Mouse (Mus musculus) limb, embryonic 14.5 days (tissue): ENCODE results near the gene Ypel4. TPM values are rescaled to one million over a fixed set of nuclear protein-coding genes. Genes with fewer than 3 reads are reported as not detected.

ENCODE experiments used
- ATAC-seq: fragments of 200-750 bp; cut with Nextera tagmentation; 2 replicates; pipeline ENCODE4 v1.8.0; 2017; ENCODE audit warnings: low read depth, moderate number of reproducible peaks, moderate TSS enrichment; ENCODE audit not compliant: low FRiP score
- DNase-seq: peaks from one replicate; pipeline ENCODE4 v3.0.0-alpha.2; 2015; ENCODE audit warnings: low spot score
- H3K27ac ChIP-seq: fragments of 300-500 bp; sonication (generic); replicated peaks from 2 replicates; pipeline ENCODE4 v1.5.1; 2014; ENCODE audit warnings: low read depth, mild to moderate bottlenecking, low read length, moderate library complexity, mixed read lengths
- H3K27me3 ChIP-seq: fragments of 300-500 bp; sonication (generic); 2 replicates; pipeline ENCODE4 v1.6.1; 2014; ENCODE audit warnings: low read length, mixed read lengths; ENCODE audit not compliant: control insufficient read depth, insufficient read depth
- H3K36me3 ChIP-seq: fragments of 300-500 bp; sonication (generic); 2 replicates; pipeline ENCODE4 v1.6.1; 2014; ENCODE audit warnings: mild to moderate bottlenecking, low read length, moderate library complexity, mixed read lengths; ENCODE audit not compliant: control insufficient read depth, insufficient read depth
- H3K4me1 ChIP-seq: fragments of 300-500 bp; sonication (generic); 2 replicates; pipeline ENCODE4 v1.6.1; 2014; ENCODE audit warnings: antibody characterized with exemption, low read length, mixed read lengths; ENCODE audit not compliant: control insufficient read depth, insufficient read depth
- H3K4me2 ChIP-seq: fragments of 300-500 bp; sonication (generic); replicated peaks from 2 replicates; pipeline ENCODE4 v1.6.1; 2014; ENCODE audit warnings: low read depth, mild to moderate bottlenecking, low read length, moderate library complexity; ENCODE audit not compliant: severe bottlenecking
- H3K4me3 ChIP-seq: fragments of 300-500 bp; sonication (generic); replicated peaks from 2 replicates; pipeline ENCODE4 v1.5.1; 2014; ENCODE audit warnings: low read length
- H3K9ac ChIP-seq: fragments of 300-500 bp; sonication (generic); 2 replicates; pipeline ENCODE4 v1.6.1; 2014; ENCODE audit warnings: mild to moderate bottlenecking, low read depth, low read length, moderate library complexity; ENCODE audit not compliant: severe bottlenecking
- H3K9me3 ChIP-seq: fragments of 300-500 bp; sonication (generic); 2 replicates; pipeline ENCODE4 v1.6.1; 2016; ENCODE audit warnings: low read length; ENCODE audit not compliant: control insufficient read depth
- POLR2A ChIP-seq: fragments of 200-500 bp; IDR thresholded peaks from 2 replicates; pipeline ENCODE4 v1.8.0; 2012; ENCODE audit warnings: inconsistent platforms, mild to moderate bottlenecking, moderate library complexity, borderline replicate concordance; ENCODE audit not compliant: insufficient read depth, insufficient read length; ENCODE audit errors: extremely low read depth
- WGBS: fragments of 180-500 bp; shearing (Covaris S2); extraction: QIAGEN DNeasy Blood & Tissue Kit; methylation state at CpG from one replicate; pipeline ENCODE4 v1.1.7; 2014; 5-methylcytosine and 5-hydroxymethylcytosine counted together
- polyA plus RNA-seq, 2 experiments: library from polyadenylated mRNA; depleted of rRNA in 1 of 2; stranded (reverse) in 1 of 2; unstranded in 1 of 2; fragments of >200 nt; fragmentation: Nextera tagmentation in 1 of 2; extraction: Ambion mirVana in 1 of 2; gene quantifications; 2 replicates each; pipeline versions ENCODE4 v1.2.1 to v1.2.3; 2012 to 2014

The Ypel4 gene
- polyA plus RNA-seq, 2 experiments = 7.4 to 14.6 TPM

GRCm38 (mm10) chr2:84736312-84737161, 2.7 kb downstream of the Ypel4 start:
- TF ChIP-seq POLR2A = no peak
- WGBS = 4% methylated on average over 26 of the region's 27 CpGs
- Histone ChIP-seq H3K9me3 (no peaks in the 10 kb centered on the region), H3K9ac (peak overlapping the region; percentile 36; the same call in 1 of the 2 replicates), H3K4me3 (peak overlapping the region; percentile 11; the same call in 1 of the 2 replicates), H3K36me3 (peaks cover 15% of the 10 kb centered on the region), H3K4me1 (peaks cover 55% of the 10 kb centered on the region), H3K27ac (no peak overlapping the region), H3K4me2 (peak overlapping the region; percentile 37), H3K27me3 (no peaks in the 10 kb centered on the region)
- DNase-seq (no peak), ATAC-seq (0 out of 2 replicates have a peak, but pooled peaks have one; percentile 6)

- Histone ChIP-seq H3K27ac (no peak overlapping the region), H3K36me3 (peaks cover 19% of the 10 kb centered on the region), H3K4me1 (peaks cover 62% of the 10 kb centered on the region), H3K9ac (no peak overlapping the region), H3K9me3 (no peaks in the 10 kb centered on the region), H3K4me3 (no peak overlapping the region), H3K4me2 (0 out of 2 replicates have a peak overlapping the region, but pooled peaks have one; percentile 28), H3K27me3 (no peaks in the 10 kb centered on the region)
- DNase-seq (peak; percentile 44), ATAC-seq (no peak)
- 6% methylated on average over 8 of the region's 8 CpGs for WGBS
- no peak for TF ChIP-seq POLR2A
Measured at GRCm38 (mm10) chr2:84737451-84737925, 3.6 kb downstream of the Ypel4 start.

- Histone ChIP-seq H3K4me2 (peak overlapping the region; percentile 28; the same call in 1 of the 2 replicates), H3K4me3 (peak overlapping the region; percentile 5; the same call in 1 of the 2 replicates), H3K9me3 (no peaks in the 10 kb centered on the region), H3K4me1 (peaks cover 62% of the 10 kb centered on the region), H3K9ac (peak overlapping the region; percentile 34; the same call in 1 of the 2 replicates), H3K36me3 (peaks cover 19% of the 10 kb centered on the region), H3K27ac (0 out of 2 replicates have a peak overlapping the region, but pooled peaks have one; percentile 39), H3K27me3 (no peaks in the 10 kb centered on the region)
- TF ChIP-seq POLR2A = no peak
- no peak for ATAC-seq
- under 1% methylated on average over 12 of the region's 12 CpGs for WGBS
- DNase-seq = peak; percentile 49
Measured at GRCm38 (mm10) chr2:84738271-84738911, 4.5 kb downstream of the Ypel4 start.

GRCm38 (mm10) chr2:84740608-84741333, 6.9 kb downstream of the Ypel4 start:
- DNase-seq = no peak

More at GRCm38 (mm10) chr2:84740608-84741333, 6.9 kb downstream of the Ypel4 start:
- peak overlapping the region; percentile 86 for H3K4me2 ChIP-seq
- no peak for ATAC-seq
- H3K27ac ChIP-seq = peak overlapping the region; percentile 100; the same call in 1 of the 2 replicates
- H3K9ac ChIP-seq = no peak overlapping the region
- peaks cover 19% of the 10 kb centered on the region for H3K36me3 ChIP-seq
- H3K4me1 ChIP-seq = peaks cover 58% of the 10 kb centered on the region
- H3K4me3 ChIP-seq = peak overlapping the region; percentile 94; the same call in 1 of the 2 replicates
- H3K9me3 ChIP-seq = no peaks in the 10 kb centered on the region
- no peaks in the 10 kb centered on the region for H3K27me3 ChIP-seq
- TF ChIP-seq POLR2A = no peak
- WGBS = 80% methylated on average over 15 of the region's 15 CpGs
